Mouse (Mus musculus) frontal cortex, adult 2 months (tissue): Measurements from ENCODE around the gene Prickle4. TPM values are rescaled to one million over a fixed set of nuclear protein-coding genes. Genes with fewer than 3 reads are reported as not detected.
A peak's percentile ranks its signal among the peaks of the same experiment; 100 is the strongest.

Experiments used
- DNase-seq, 2 experiments: peaks; one replicate each; pipeline ENCODE4 v3.0.0; 2022; ENCODE audit warnings: low spot score in 1 of 2; ENCODE audit errors: extremely low spot score in 1 of 2
- polyA plus RNA-seq: library from polyadenylated mRNA; depleted of rRNA; stranded (reverse); fragments of >200 nt; gene quantifications from 2 replicates; pipeline ENCODE4 v1.2.3, GENCODE M21; 2012

The Prickle4 gene
- polyA plus RNA-seq, 1 experiment: 1.0 TPM

- no peak for DNase-seq
These were observed 13.4 kb upstream of the Prickle4 start for GRCm38 (mm10) chr17:47707961-47708360.

GRCm38 (mm10) chr17:47706196-47706595 is 11.7 kb upstream of the Prickle4 start:
- DNase-seq: no peak

GRCm38 (mm10) chr17:47704692-47705091 is 10.2 kb upstream of the Prickle4 start:
- DNase-seq: no peak

- no peak for DNase-seq
These were observed 9.0 kb upstream of the Prickle4 start for GRCm38 (mm10) chr17:47703556-47703955.

GRCm38 (mm10) chr17:47702548-47703345 is 8.2 kb upstream of the Prickle4 start:
- no peak for DNase-seq

GRCm38 (mm10) chr17:47701793-47702192 is 7.3 kb upstream of the Prickle4 start:
- DNase-seq: peak in 1 of 2 experiments; percentile 36

- DNase-seq: no peak
These were observed 4.5 kb upstream of the Prickle4 start for GRCm38 (mm10) chr17:47699055-47699454.

GRCm38 (mm10) chr17:47698156-47698555 is 3.6 kb upstream of the Prickle4 start:
- no peak for DNase-seq

GRCm38 (mm10) chr17:47695337-47695710 is 788 bp upstream of the Prickle4 start:
- peak in 1 of 2 experiments; percentile 36 for DNase-seq

GRCm38 (mm10) chr17:47694442-47694502 is 264 bp downstream of the Prickle4 start, which contains the start of gene Gm21981:
Gene Gm21981, minus strand, starts transcription at chr17:47694455.
- DNase-seq: no peak

GRCm38 (mm10) chr17:47693671-47694441 is 680 bp downstream of the Prickle4 start:
- no peak for DNase-seq

- no peak for DNase-seq
These were observed 2.9 kb downstream of the Prickle4 start for GRCm38 (mm10) chr17:47691650-47692049.

GRCm38 (mm10) chr17:47689894-47690293 is 4.6 kb downstream of the Prickle4 start:
- no peak for DNase-seq

- DNase-seq: peak; percentile 47 to 81
These were observed 5.6 kb downstream of the Prickle4 start, which contains the start of gene Frs3 for GRCm38 (mm10) chr17:47688608-47689575. Gene Frs3, plus strand, starts transcription at chr17:47689030.

GRCm38 (mm10) chr17:47688344-47688607 is 6.3 kb downstream of the Prickle4 start, which contains the start of gene Tomm6:
Gene Tomm6, minus strand, starts transcription at chr17:47688386.
- no peak for DNase-seq

GRCm38 (mm10) chr17:47687409-47688343 is 6.9 kb downstream of the Prickle4 start:
- peak; percentile 92 to 98 for DNase-seq

- no peak for DNase-seq
These were observed 11.7 kb downstream of the Prickle4 start for GRCm38 (mm10) chr17:47682836-47683235.

GRCm38 (mm10) chr17:47678702-47679101 is 15.8 kb downstream of the Prickle4 start:
- no peak for DNase-seq

- no peak for DNase-seq
These were observed 16.3 kb downstream of the Prickle4 start for GRCm38 (mm10) chr17:47678238-47678637.

- peak; percentile 62 to 91 for DNase-seq
These were observed 18.0 kb downstream of the Prickle4 start for GRCm38 (mm10) chr17:47676581-47676980.
